Mouse (Mus musculus) erythroblast, embryonic 14.5 days (primary cell): ENCODE results near the gene Wfikkn2.

ENCODE experiments used
- GATA1 ChIP-seq: IDR thresholded peaks from 2 replicates; pipeline ENCODE4 v1.6.1; 2012; ENCODE audit warnings: low read length, inconsistent platforms, mixed read lengths
- TAL1 ChIP-seq: IDR thresholded peaks from 3 replicates; pipeline ENCODE4 v1.6.1; 2012; ENCODE audit warnings: low read length, inconsistent platforms, mixed read lengths

GRCm38 (mm10) chr11:94261585-94262370, 16.0 kb upstream of the Wfikkn2 start:
- TF ChIP-seq GATA1 (peak; percentile 20; the same call in 1 of the 2 replicates), TAL1 (no peak)
